Mouse (Mus musculus) gastrocnemius, postnatal 25 days (tissue): Measurements from ENCODE around the gene Clic6. TPM values are rescaled to one million over a fixed set of nuclear protein-coding genes. Genes with fewer than 3 reads are reported as not detected.

Source experiments
- DNase-seq: peaks from one replicate; pipeline ENCODE4 v3.0.0; 2022
- long read RNA-seq, 2 experiments: library from polyadenylated mRNA; stranded (forward); transcript quantifications; one replicate each; pipeline ENCODE4 v2.0.0; 2021
- total RNA-seq, 2 experiments: library from RNA; stranded (reverse); gene quantifications; 1 replicate in 1 of 2; 2 replicates in 1 of 2; pipeline ENCODE4 v1.2.3; 2021

The Clic6 gene
- total RNA-seq: not detected
- long read RNA-seq, experiment 1: 0 reads
- long read RNA-seq, experiment 2, partial matches to known transcripts: 0 of 1 reads
- long read RNA-seq, experiment 2, other reads (novel, unspliced or antisense): 0 of 1 reads

- no peak for DNase-seq
These were observed at the start of gene Clic6 for GRCm38 (mm10) chr16:92485436-92485835. TSS of gene Clic6 (plus strand) at chr16:92485736.

GRCm38 (mm10) chr16:92439775-92440174 is 45.8 kb upstream of the Clic6 start:
- DNase-seq: no peak

- DNase-seq: no peak
These were observed 45.3 kb upstream of the Clic6 start for GRCm38 (mm10) chr16:92440229-92440628.

GRCm38 (mm10) chr16:92441203-92441602 is 44.3 kb upstream of the Clic6 start:
- DNase-seq: no peak

GRCm38 (mm10) chr16:92442150-92442549 is 43.4 kb upstream of the Clic6 start:
- DNase-seq: no peak

- no peak for DNase-seq
These were observed 42.6 kb upstream of the Clic6 start for GRCm38 (mm10) chr16:92442946-92443345.

- peak; percentile 64 for DNase-seq
These were observed 41.9 kb upstream of the Clic6 start for GRCm38 (mm10) chr16:92443644-92444113.

- DNase-seq: no peak
These were observed 40.2 kb upstream of the Clic6 start for GRCm38 (mm10) chr16:92445377-92445776.

- DNase-seq: no peak
These were observed 36.5 kb upstream of the Clic6 start for GRCm38 (mm10) chr16:92449080-92449479.

- DNase-seq: no peak
These were observed 35.2 kb upstream of the Clic6 start for GRCm38 (mm10) chr16:92450331-92450730.

GRCm38 (mm10) chr16:92451516-92452072 is 33.9 kb upstream of the Clic6 start:
- no peak for DNase-seq

- DNase-seq: no peak
These were observed 32.9 kb upstream of the Clic6 start for GRCm38 (mm10) chr16:92452609-92453008.

- DNase-seq: no peak
These were observed 31.5 kb upstream of the Clic6 start for GRCm38 (mm10) chr16:92454002-92454401.

- no peak for DNase-seq
These were observed 31.0 kb upstream of the Clic6 start for GRCm38 (mm10) chr16:92454495-92454894.

- no peak for DNase-seq
These were observed 30.0 kb upstream of the Clic6 start for GRCm38 (mm10) chr16:92455488-92455887.

GRCm38 (mm10) chr16:92455969-92456368 is 29.6 kb upstream of the Clic6 start:
- DNase-seq: no peak

GRCm38 (mm10) chr16:92457594-92457993 is 27.9 kb upstream of the Clic6 start:
- DNase-seq: peak; percentile 41

GRCm38 (mm10) chr16:92461412-92461811 is 24.1 kb upstream of the Clic6 start:
- no peak for DNase-seq

GRCm38 (mm10) chr16:92464390-92464972 is 21.1 kb upstream of the Clic6 start:
- no peak for DNase-seq

- no peak for DNase-seq
These were observed 20.3 kb upstream of the Clic6 start for GRCm38 (mm10) chr16:92465226-92465625.

GRCm38 (mm10) chr16:92465642-92466526 is 19.7 kb upstream of the Clic6 start:
- DNase-seq: peak; percentile 97

GRCm38 (mm10) chr16:92467041-92467440 is 18.5 kb upstream of the Clic6 start:
- no peak for DNase-seq

GRCm38 (mm10) chr16:92468459-92468858 is 17.1 kb upstream of the Clic6 start:
- peak; percentile 55 for DNase-seq
